Mouse (Mus musculus): Measurements from ENCODE around the gene Matk. TPM values are rescaled to one million over a fixed set of nuclear protein-coding genes. Genes with fewer than 3 reads are reported as not detected.

Gene Matk
- total and polyA plus RNA-seq, 3 experiments = 0.23 to 1.0 TPM; not detected in 1

- Histone ChIP-seq H3K79me2 (ENCODE audit: control insufficient read depth, insufficient read depth, low read length, poor library complexity) (peaks cover under 1% of the 10 kb centered on the region), H3K27me3 (ENCODE audit: control insufficient read depth in 1 of 2, insufficient read depth in 2 of 2, low read length in 2 of 2) (no peaks in the 10 kb centered on the region), H3K4me3 (ENCODE audit: control insufficient read depth in 1 of 2, insufficient read depth in 1 of 2, low read depth in 2 of 2, low read length in 2 of 2) (no peak overlapping the region), H3K9me3 (replicated peaks; ENCODE audit: insufficient read depth, low read length) (no peaks in the 10 kb centered on the region), H3K27ac (ENCODE audit: control insufficient read depth, low read depth, low read length) (no peak overlapping the region), H3K36me3 (ENCODE audit: control insufficient read depth in 1 of 2, insufficient read depth in 2 of 2, low read length in 2 of 2) (peaks cover 0 to 2% of the 10 kb centered on the region in 2 experiments; a peak in 2 of 4 replicates), H3K4me1 (ENCODE audit: control insufficient read depth in 1 of 2, insufficient read depth in 2 of 2, low read length in 2 of 2) (peaks cover 0 to 3% of the 10 kb centered on the region in 2 experiments; a peak in 1 of 4 replicates), H3K9ac (ENCODE audit: control insufficient read depth, low read depth, low read length, poor library complexity, severe bottlenecking) (no peak overlapping the region)
- DNase-seq (ENCODE audit: low read depth, low spot score) = no peak
- TF ChIP-seq MYC (IDR thresholded peaks at IDR 0.05; ENCODE audit: low read depth, low read length) (no peak), BHLHE40 (IDR thresholded peaks at IDR 0.05; ENCODE audit: borderline replicate concordance, low read depth, low read length) (no peak), SMC3 (IDR thresholded peaks at IDR 0.05; ENCODE audit: low read depth, low read length) (no peak), ZKSCAN1 (IDR thresholded peaks at IDR 0.05; ENCODE audit: low read depth, low read length) (no peak), TCF12 (IDR thresholded peaks at IDR 0.05; ENCODE audit: low read depth, low read length) (no peak), USF2 (IDR thresholded peaks at IDR 0.05; ENCODE audit: borderline replicate concordance in 1 of 2, insufficient read depth in 1 of 2, low read depth in 1 of 2, low read length in 2 of 2) (no peak), RAD21 (IDR thresholded peaks at IDR 0.05; ENCODE audit: low read depth, low read length) (no peak), E2F4 (IDR thresholded peaks at IDR 0.05; ENCODE audit: borderline replicate concordance, low read depth, low read length) (no peak), USF1 (IDR thresholded peaks at IDR 0.05; ENCODE audit: low read depth, low read length) (no peak), CHD2 (IDR thresholded peaks at IDR 0.05; ENCODE audit: low read length) (no peak), NELFE (IDR thresholded peaks at IDR 0.05; ENCODE audit: low read depth, low read length) (no peak), NRF1 (IDR thresholded peaks at IDR 0.05; ENCODE audit: insufficient read depth, low read depth, low read length, poor library complexity, severe bottlenecking) (no peak), MAX (IDR thresholded peaks at IDR 0.05; ENCODE audit: low read length) (no peak), CTCF (IDR thresholded peaks at IDR 0.05 in 2 of 3, conservative IDR thresholded peaks at IDR 0.05 in 1 of 3; ENCODE audit: control insufficient read depth in 1 of 3, insufficient read depth in 1 of 3, low read depth in 2 of 3, low read length in 3 of 3, poor library complexity in 1 of 3, severe bottlenecking in 1 of 3) (no peak)
These were observed 21.1 kb downstream of the Matk start for GRCm38 (mm10) chr10:81273842-81274241.

GRCm38 (mm10) chr10:81277676-81278075 lies 24.9 kb downstream of the Matk start:
- TF ChIP-seq CTCF (IDR thresholded peaks at IDR 0.05 in 2 of 3, conservative IDR thresholded peaks at IDR 0.05 in 1 of 3; ENCODE audit: control insufficient read depth in 1 of 3, insufficient read depth in 1 of 3, low read depth in 2 of 3, low read length in 3 of 3, poor library complexity in 1 of 3, severe bottlenecking in 1 of 3) = peak in 2 of 3 experiments; percentile 6 to 35; a peak in 3 of 6 replicates
- no peak for TF ChIP-seq UBTF (IDR thresholded peaks at IDR 0.05; ENCODE audit: borderline replicate concordance, insufficient read depth, low read depth, low read length)
- Histone ChIP-seq H3K4me3 (ENCODE audit: control insufficient read depth in 1 of 2, insufficient read depth in 1 of 2, low read depth in 2 of 2, low read length in 2 of 2) (no peak overlapping the region), H3K36me3 (ENCODE audit: control insufficient read depth in 1 of 2, insufficient read depth in 2 of 2, low read length in 2 of 2) (no peaks in the 10 kb centered on the region; a peak in 2 of 4 replicates), H3K4me1 (ENCODE audit: control insufficient read depth in 1 of 2, insufficient read depth in 2 of 2, low read length in 2 of 2) (0 out of 4 replicates have a peak, but pooled peaks cover 0 to 3% of the 10 kb centered on the region in 2 experiments), H3K9me3 (replicated peaks; ENCODE audit: insufficient read depth, low read length) (no peaks in the 10 kb centered on the region), H3K27ac (ENCODE audit: control insufficient read depth, low read depth, low read length) (no peak overlapping the region), H3K27me3 (ENCODE audit: control insufficient read depth in 1 of 2, insufficient read depth in 2 of 2, low read length in 2 of 2) (no peaks in the 10 kb centered on the region), H3K9ac (ENCODE audit: control insufficient read depth, low read depth, low read length, poor library complexity, severe bottlenecking) (no peak overlapping the region), H3K79me2 (ENCODE audit: control insufficient read depth, insufficient read depth, low read length, poor library complexity) (no peaks in the 10 kb centered on the region)
- no peak for DNase-seq (ENCODE audit: low read depth, low spot score)
